11 mouse cellular contexts compared by ENCODE assay signal in genomic region chr4:107457602-107458001, GRCm38 (mm10). TPM values are rescaled to one million over a fixed set of nuclear protein-coding genes. Genes with fewer than 3 reads are reported as not detected.
DNase-seq lines count a peak whose midpoint lies in the region; ATAC-seq and TF ChIP-seq lines count a peak whose summit lies in the region.
"Had no signal": no experiment of that assay in that cellular context is flagged by ENCODE, and none has a peak within 500 bp of the region (broad histone marks: within the 10 kb centered on the region; RNA-seq: fewer than 3 reads in every experiment).

No protein-coding gene starts in this region.

- ATAC-seq in liver, embryonic 14.5 days (ENCODE audit: insufficient read depth) = peak; percentile 44; the same call in 1 of the 2 replicates
- ATAC-seq: activated CD4-positive, CD25-positive, alpha-beta regulatory T cell, adult 4 months had no signal

- no peak for TF ChIP-seq CTCF in E14TG2a.4 (conservative IDR thresholded peaks at IDR 0.05; ENCODE audit: low read length)
- TF ChIP-seq CTCF in embryonic fibroblast, embryonic 13.5 days (IDR thresholded peaks at IDR 0.05; ENCODE audit: borderline replicate concordance, insufficient read depth, low read length) = no peak
- TF ChIP-seq CTCF in liver, embryonic 14.5 days (IDR thresholded peaks at IDR 0.05; ENCODE audit: low read depth) = no peak

- no peaks in the 10 kb centered on the region for H3K9me3 ChIP-seq in heart, embryonic 10.5 days
- H3K9me3 ChIP-seq in E14TG2a.4 (ENCODE audit: low read length) = no peaks in the 10 kb centered on the region
- no peaks in the 10 kb centered on the region for H3K9me3 ChIP-seq in liver, embryonic 14.5 days (ENCODE audit: control insufficient read depth, low read length)

- WGBS in heart, embryonic 10.5 days = 51% methylated on average over 12 of the region's 12 CpGs
- 35% methylated on average over 12 of the region's 12 CpGs for WGBS in liver, embryonic 14.5 days (ENCODE audit: insufficient replicate concordance)

- no peak overlapping the region for H3K4me3 ChIP-seq in heart, embryonic 10.5 days
- 0 out of 2 replicates have a peak overlapping the region, but pooled peaks have one; percentile 7 for H3K4me3 ChIP-seq in E14TG2a.4 (replicated peaks; ENCODE audit: low read length)
- no peak overlapping the region for H3K4me3 ChIP-seq in embryonic fibroblast, embryonic 13.5 days (ENCODE audit: insufficient read depth, low read length)
- H3K4me3 ChIP-seq in liver, embryonic 14.5 days (ENCODE audit: insufficient read depth in 1 of 2, low read depth in 2 of 2, low read length in 2 of 2) = no peak overlapping the region
- H3K4me3 ChIP-seq: layer of hippocampus, adult 2 months had no signal

- peak overlapping the region; percentile 37 for H3K4me2 ChIP-seq in liver, embryonic 14.5 days (ENCODE audit: low read depth)

- peaks cover 23% of the 10 kb centered on the region for H3K4me1 ChIP-seq in heart, embryonic 10.5 days
- peaks cover 26% of the 10 kb centered on the region for H3K4me1 ChIP-seq in E14TG2a.4 (replicated peaks; ENCODE audit: low read depth, low read length)
- H3K4me1 ChIP-seq in embryonic fibroblast, embryonic 13.5 days (ENCODE audit: control insufficient read depth, insufficient read depth, low read length) = peaks cover 5% of the 10 kb centered on the region
- peaks cover 23 to 30% of the 10 kb centered on the region in 2 experiments for H3K4me1 ChIP-seq in liver, embryonic 14.5 days (replicated peaks; ENCODE audit: control insufficient read depth in 2 of 2, insufficient read depth in 2 of 2, low read length in 1 of 2)

- H3K27me3 ChIP-seq in heart, embryonic 10.5 days (ENCODE audit: insufficient read depth, poor library complexity, severe bottlenecking) = peaks cover 22% of the 10 kb centered on the region; the same call in 1 of the 2 replicates
- peaks cover 3% of the 10 kb centered on the region; the same call in 1 of the 2 replicates for H3K27me3 ChIP-seq in E14TG2a.4 (ENCODE audit: insufficient read depth, low read length)
- no peaks in the 10 kb centered on the region for H3K27me3 ChIP-seq in liver, embryonic 14.5 days (ENCODE audit: control insufficient read depth, insufficient read depth, low read length)

- TF ChIP-seq POLR2A in embryonic fibroblast, embryonic 13.5 days (IDR thresholded peaks at IDR 0.05; ENCODE audit: low read depth, low read length) = no peak

- no peak for TF ChIP-seq EP300 in liver, embryonic 14.5 days (IDR thresholded peaks at IDR 0.05; ENCODE audit: low read depth)

- H3K9ac ChIP-seq in liver, embryonic 14.5 days (replicated peaks) = no peak overlapping the region; the same call in 1 of the 2 replicates

- peak overlapping the region; percentile 44 for H3K27ac ChIP-seq in heart, embryonic 10.5 days
- H3K27ac ChIP-seq in embryonic fibroblast, embryonic 13.5 days (ENCODE audit: insufficient read depth, low read length) = peak overlapping the region; percentile 76
- H3K27ac ChIP-seq in liver, embryonic 14.5 days = peak overlapping the region; percentile 67
- H3K27ac ChIP-seq: layer of hippocampus, adult 2 months had no signal

- DNase-seq in heart, embryonic 10.5 days (ENCODE audit: low spot score) = no peak
- DNase-seq in heart, postnatal 36 days = no peak
- peak in 2 of 3 experiments; percentile 36 to 47 for DNase-seq in liver, embryonic 14.5 days (ENCODE audit: low read depth in 3 of 3, low spot score in 3 of 3)
- DNase-seq in cerebellum, adult 11-12 months = no peak
- no peak for DNase-seq in retina, postnatal 1 day
- no peak for DNase-seq in ovary, postnatal 36 days (ENCODE audit: low spot score)
- DNase-seq: thymus, postnatal 36 days had no signal

- H3K36me3 ChIP-seq in heart, embryonic 10.5 days = no peaks in the 10 kb centered on the region
- H3K36me3 ChIP-seq in E14TG2a.4 (ENCODE audit: insufficient read depth, low read length) = no peaks in the 10 kb centered on the region
- no peaks in the 10 kb centered on the region for H3K36me3 ChIP-seq in liver, embryonic 14.5 days (replicated peaks; ENCODE audit: control insufficient read depth, insufficient read depth, low read depth)

- intact Hi-C loops in heart, postnatal 36 days (cut with DNase I) = no loop called here

RNA-seq across cellular contexts. Expression of gene Glis1, which starts 23.2 kb away (rescaled TPM):
- polyA plus RNA-seq in heart, embryonic 10.5 days (2016; fragmentation: Nextera tagmentation; extraction: Ambion mirVana) = 0.25 and 2.0 TPM in 2 replicates
- under 1 TPM in 1 of 2 experiments, not detected in 1; 0.28 TPM for total RNA-seq in heart, postnatal 36 days (2021)
- 4.9 TPM in 2 replicates for polyA plus RNA-seq in embryonic fibroblast, embryonic 13.5 days (2011; ENCODE audit: insufficient read length, low read depth, missing spikeins)
- polyA plus RNA-seq in liver, embryonic 14.5 days (2012; rRNA removed) = 0.17 and 0.35 TPM in 2 replicates
- polyA plus RNA-seq in liver, embryonic 14.5 days (2014; fragmentation: Nextera tagmentation; extraction: Ambion mirVana) = 0.10 and 0.40 TPM in 2 replicates
- polyA plus RNA-seq: activated CD4-positive, CD25-positive, alpha-beta regulatory T cell, adult 4 months had no signal

Comparison
In these comparisons a context has a peak if more than half of its experiments do, and no peak if none do; other contexts are left out.
1. DNase-seq: peak in liver, embryonic 14.5 days (2 of 3); none in heart, embryonic 10.5 days (single experiment), heart, postnatal 36 days (0 of 2), cerebellum, adult 11-12 months (single experiment), retina, postnatal 1 day (single experiment) and ovary, postnatal 36 days (single experiment).
2. Peak in every context shown above with its lines, with median percentiles within 50 percentile points of each other: H3K27ac ChIP-seq.